Comparison of ENCODE assay signal across 37 mouse cellular contexts in the genomic region with DNA sequence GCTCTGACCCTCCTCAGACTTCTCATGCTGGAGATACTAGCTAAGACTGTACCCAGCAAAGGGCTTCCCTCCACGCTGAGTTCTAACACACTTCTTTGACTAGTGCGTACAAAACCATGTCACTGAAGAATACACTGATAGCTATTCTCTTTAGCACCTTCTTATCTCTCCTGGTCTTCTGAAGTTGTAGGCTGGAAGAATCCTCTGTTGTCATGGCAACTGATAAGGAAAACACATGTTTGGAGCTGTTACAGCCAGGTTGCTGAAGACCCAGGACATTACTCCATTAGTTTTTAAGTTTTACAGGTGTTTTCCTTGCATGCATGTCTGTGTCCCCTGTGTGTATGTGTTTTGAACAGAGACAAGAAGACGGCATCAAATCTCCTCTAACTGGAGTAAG. TPM values are rescaled to one million over a fixed set of nuclear protein-coding genes. Genes with fewer than 3 reads are reported as not detected.
"Had no signal": no experiment of that assay in that cellular context is flagged by ENCODE, and none has a peak within 500 bp of the region (broad histone marks: within the 10 kb centered on the region; RNA-seq: fewer than 3 reads in every experiment).

No protein-coding gene starts in this region.

RNA-seq across cellular contexts. Expression of gene 1700018F24Rik, which starts 11.4 kb away (rescaled TPM):
- total RNA-seq: gastrocnemius, adult 2 months; gastrocnemius, postnatal 10 days; gastrocnemius, postnatal 25 days; gastrocnemius, postnatal 4 days; granulocyte monocyte progenitor cell, adult 5-6 weeks; heart, adult 18-20 months; heart, adult 8-10 months; heart, postnatal 14 days; heart, postnatal 36 days; hematopoietic stem cell, adult 5-6 weeks; hindbrain, postnatal 0 days; layer of hippocampus, adult 18-20 months; layer of hippocampus, adult 8-10 months; layer of hippocampus, postnatal 14 days; layer of hippocampus, postnatal 36 days; left cerebral cortex, adult 18-20 months; left cerebral cortex, adult 8-10 months; left cerebral cortex, postnatal 10 days; left cerebral cortex, postnatal 25 days; left cerebral cortex, postnatal 4 days; liver, adult 2 months had no signal
- polyA plus RNA-seq: heart, embryonic 11.5 days; heart, embryonic 13.5 days; heart, embryonic 15.5 days; heart, postnatal 0 days; hindbrain, embryonic 11.5 days; hindbrain, embryonic 13.5 days; hindbrain, embryonic 15.5 days; hindbrain, postnatal 0 days; intestine, embryonic 14.5 days; intestine, embryonic 16.5 days; kidney, adult 2 months; kidney, embryonic 15.5 days; kidney, postnatal 0 days; large intestine, adult 2 months; limb, embryonic 11.5 days; limb, embryonic 13.5 days; limb, embryonic 15.5 days; liver, adult 2 months had no signal

RNA-seq across cellular contexts. Expression of gene Gm4871, which starts 21.6 kb away (rescaled TPM):
- total RNA-seq: gastrocnemius, adult 2 months; gastrocnemius, postnatal 10 days; gastrocnemius, postnatal 25 days; gastrocnemius, postnatal 4 days; granulocyte monocyte progenitor cell, adult 5-6 weeks; heart, adult 18-20 months; heart, adult 8-10 months; heart, postnatal 14 days; heart, postnatal 36 days; hematopoietic stem cell, adult 5-6 weeks; hindbrain, postnatal 0 days; layer of hippocampus, adult 18-20 months; layer of hippocampus, adult 8-10 months; layer of hippocampus, postnatal 14 days; layer of hippocampus, postnatal 36 days; left cerebral cortex, adult 18-20 months; left cerebral cortex, adult 8-10 months; left cerebral cortex, postnatal 10 days; left cerebral cortex, postnatal 25 days; left cerebral cortex, postnatal 4 days; liver, adult 2 months had no signal
- polyA plus RNA-seq: heart, embryonic 11.5 days; heart, embryonic 13.5 days; heart, embryonic 15.5 days; heart, postnatal 0 days; hindbrain, embryonic 11.5 days; hindbrain, embryonic 13.5 days; hindbrain, embryonic 15.5 days; hindbrain, postnatal 0 days; intestine, embryonic 14.5 days; intestine, embryonic 16.5 days; kidney, adult 2 months; kidney, embryonic 15.5 days; kidney, postnatal 0 days; large intestine, adult 2 months; limb, embryonic 11.5 days; limb, embryonic 13.5 days; limb, embryonic 15.5 days; liver, adult 2 months had no signal

RNA-seq across cellular contexts. Expression of gene Kpna7, which starts 29.6 kb away (rescaled TPM):
- total RNA-seq: gastrocnemius, adult 2 months; gastrocnemius, postnatal 10 days; gastrocnemius, postnatal 25 days; gastrocnemius, postnatal 4 days; granulocyte monocyte progenitor cell, adult 5-6 weeks; heart, adult 18-20 months; heart, adult 8-10 months; heart, postnatal 14 days; heart, postnatal 36 days; hematopoietic stem cell, adult 5-6 weeks; hindbrain, postnatal 0 days; layer of hippocampus, adult 18-20 months; layer of hippocampus, adult 8-10 months; layer of hippocampus, postnatal 14 days; layer of hippocampus, postnatal 36 days; left cerebral cortex, adult 18-20 months; left cerebral cortex, adult 8-10 months; left cerebral cortex, postnatal 10 days; left cerebral cortex, postnatal 25 days; left cerebral cortex, postnatal 4 days; liver, adult 2 months had no signal
- polyA plus RNA-seq: heart, embryonic 11.5 days; heart, embryonic 13.5 days; heart, embryonic 15.5 days; heart, postnatal 0 days; hindbrain, embryonic 11.5 days; hindbrain, embryonic 13.5 days; hindbrain, embryonic 15.5 days; intestine, embryonic 14.5 days; kidney, adult 2 months; kidney, embryonic 15.5 days; kidney, postnatal 0 days; large intestine, adult 2 months; limb, embryonic 13.5 days; limb, embryonic 15.5 days; liver, adult 2 months had no signal
